Mouse (Mus musculus) gastrocnemius, postnatal 4 days (tissue): ENCODE results near the gene Tex14. TPM values are rescaled to one million over a fixed set of nuclear protein-coding genes. Genes with fewer than 3 reads are reported as not detected.
"Not testable (repeated sequence)": the region's sequence is repeated elsewhere in the genome, so short reads cannot be mapped to it uniquely, and the experiment has no call there.

Source experiments
- DNase-seq, 2 experiments: peaks; one replicate each; pipeline ENCODE4 v3.0.0; 2021 to 2022; ENCODE audit warnings: low spot score in 2 of 2, mixed read lengths in 2 of 2
- long read RNA-seq, 2 experiments: library from polyadenylated mRNA; stranded (forward); transcript quantifications; one replicate each; pipeline ENCODE4 v2.0.0; 2021
- total RNA-seq, 2 experiments: library from RNA; stranded (reverse); gene quantifications; 2 replicates each; pipeline ENCODE4 v1.2.3; 2021

The Tex14 gene
- 1 to 10 TPM; 1.0 to 1.3 TPM for total RNA-seq
- long read RNA-seq, experiment 1, partial matches to known transcripts: 0 of 1 reads
- long read RNA-seq, experiment 1, other reads (novel, unspliced or antisense): 1 of 1 reads
- long read RNA-seq, experiment 2: 0 reads

DNA sequence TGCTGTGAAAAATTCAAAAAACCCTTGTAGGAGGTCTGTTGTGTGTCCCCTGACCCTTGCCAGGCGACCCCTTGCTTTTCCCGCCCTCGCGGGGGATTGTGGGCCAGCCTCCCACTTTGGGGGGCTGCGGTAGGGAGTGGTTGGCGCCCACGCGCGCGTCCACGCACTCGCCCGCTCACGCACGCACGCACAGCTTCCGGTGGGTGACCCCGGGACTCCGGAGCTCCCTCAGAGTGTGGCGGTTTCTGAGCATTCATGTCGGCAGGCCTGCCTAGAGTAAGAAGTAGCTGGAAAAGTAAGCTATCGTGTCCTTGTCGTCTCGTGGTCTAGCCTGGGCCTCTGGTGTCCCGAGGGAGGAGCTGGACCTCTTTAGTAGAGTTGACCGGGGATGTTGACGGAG, at the start of gene Tex14, which contains the start of gene Rad51c:
Gene Tex14, plus strand, starts transcription at position 190 of the 400 bp plus-strand sequence.
Gene Rad51c, minus strand, starts transcription at position 79 of the 400 bp plus-strand sequence.
- DNase-seq: peak; percentile 18 to 29

DNA sequence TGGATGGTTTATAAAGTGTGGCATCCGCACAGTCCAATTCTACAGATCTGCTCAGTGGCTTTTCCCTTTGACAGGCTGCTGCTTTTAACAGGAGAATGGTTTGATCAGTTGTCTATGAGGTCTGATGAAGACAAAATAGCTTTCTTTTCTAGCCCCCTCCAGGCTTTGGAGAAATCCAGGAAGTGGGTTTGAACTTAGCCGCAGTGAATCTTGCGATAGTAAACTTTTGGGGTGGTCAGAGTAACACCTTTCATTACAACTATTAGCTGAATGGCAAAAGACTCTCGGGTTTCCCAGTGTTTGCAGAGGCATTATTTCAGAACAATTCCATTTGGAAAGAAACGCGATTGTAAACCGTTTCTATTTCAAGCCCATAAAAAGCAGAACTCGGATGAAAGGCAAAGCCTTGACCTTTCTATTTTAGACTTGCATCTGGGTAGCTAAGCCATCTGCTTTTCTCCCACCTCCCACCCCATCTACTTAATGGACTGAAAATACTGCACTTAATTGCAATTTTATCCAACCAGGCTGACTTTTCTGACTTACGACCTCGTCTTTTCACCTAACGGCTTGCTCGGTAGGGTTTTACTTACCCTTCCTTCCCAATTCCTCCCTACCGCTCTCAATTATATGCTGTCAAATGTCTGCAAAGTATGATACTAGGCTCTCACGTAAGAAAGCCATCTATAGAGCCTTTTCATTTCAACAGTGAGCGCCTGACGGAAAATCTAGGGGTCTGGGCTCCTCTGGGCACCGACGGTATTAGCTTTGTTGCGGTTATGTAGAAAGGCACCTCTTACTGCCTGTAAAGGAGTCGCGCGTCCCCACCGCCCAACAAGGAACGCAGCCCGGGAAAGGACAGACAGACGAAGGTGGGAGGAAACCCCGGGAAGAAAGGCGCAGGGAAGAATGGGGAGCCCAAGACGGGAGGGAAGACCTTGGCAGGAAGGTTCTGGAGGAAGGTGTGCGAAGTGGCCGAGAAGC, 47.3 kb upstream of the Tex14 start:
- no peak for DNase-seq

DNA sequence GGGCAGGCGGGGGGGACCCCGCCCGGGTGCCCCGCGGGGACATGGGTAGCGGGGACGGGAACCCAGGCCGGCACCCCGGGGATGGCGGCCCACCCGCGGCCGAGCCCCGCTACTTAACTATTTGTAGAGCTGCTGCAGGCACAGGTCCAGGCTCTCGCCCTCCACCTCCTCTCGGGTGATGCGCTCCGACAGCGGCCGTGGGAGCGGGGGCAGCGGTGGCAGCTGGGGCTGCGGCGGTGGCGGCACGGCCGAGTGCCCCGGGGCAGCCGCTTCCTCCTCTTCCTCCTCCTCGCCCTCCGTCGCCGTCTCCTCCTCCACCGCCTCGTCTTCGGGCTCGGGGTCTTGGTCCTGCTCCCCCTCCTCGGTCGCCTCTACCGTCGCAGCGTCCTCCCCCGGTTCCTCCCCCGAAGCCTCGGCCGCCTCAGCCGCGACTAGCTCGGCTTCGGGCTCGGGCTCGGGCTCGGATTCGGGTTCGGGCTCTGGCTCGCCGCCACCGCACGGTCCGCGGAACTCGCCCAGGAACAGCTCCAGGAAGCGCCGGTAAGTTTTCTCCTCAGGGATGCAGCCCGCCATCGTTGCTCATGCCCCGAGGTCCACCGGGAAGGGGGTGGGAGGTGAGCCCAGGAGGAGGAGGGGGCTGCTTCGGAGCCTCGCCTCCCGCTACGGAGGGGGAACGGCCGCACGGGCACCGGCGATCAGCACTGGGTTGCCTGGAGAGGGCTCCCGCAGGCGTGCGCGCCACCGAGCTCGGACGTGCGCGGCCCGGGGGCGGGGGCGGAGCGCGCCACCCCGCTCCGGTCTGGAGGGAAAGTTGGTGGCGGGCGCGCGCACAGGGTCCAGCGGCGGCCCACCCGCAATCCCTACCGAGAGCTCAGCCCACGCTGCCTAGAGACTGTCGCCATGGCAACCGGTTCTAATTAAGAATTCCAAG, 46.3 kb upstream of the Tex14 start, which contains the start of gene Ppm1e:
Gene Ppm1e, minus strand, starts transcription at position 693 of the 931 bp plus-strand sequence.
- DNase-seq: peak; percentile 30 to 65

DNA sequence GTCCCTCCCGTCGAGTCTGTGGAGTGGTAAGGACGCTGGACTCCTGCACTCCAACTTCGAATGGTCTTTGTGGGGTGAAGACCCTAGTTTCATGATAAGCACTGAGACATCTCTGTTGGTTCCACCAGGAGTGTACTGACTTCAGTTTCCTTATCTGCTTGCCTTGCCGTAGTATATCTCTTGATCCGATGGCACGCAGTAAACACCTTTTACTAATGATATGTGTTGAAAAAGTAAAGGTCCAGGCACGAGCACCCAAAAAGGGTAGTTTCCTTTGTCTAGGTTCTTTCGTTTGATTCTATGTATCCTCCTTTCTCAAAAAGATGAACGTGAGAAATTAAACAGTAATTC, 45.6 kb upstream of the Tex14 start:
- DNase-seq: no peak

DNA sequence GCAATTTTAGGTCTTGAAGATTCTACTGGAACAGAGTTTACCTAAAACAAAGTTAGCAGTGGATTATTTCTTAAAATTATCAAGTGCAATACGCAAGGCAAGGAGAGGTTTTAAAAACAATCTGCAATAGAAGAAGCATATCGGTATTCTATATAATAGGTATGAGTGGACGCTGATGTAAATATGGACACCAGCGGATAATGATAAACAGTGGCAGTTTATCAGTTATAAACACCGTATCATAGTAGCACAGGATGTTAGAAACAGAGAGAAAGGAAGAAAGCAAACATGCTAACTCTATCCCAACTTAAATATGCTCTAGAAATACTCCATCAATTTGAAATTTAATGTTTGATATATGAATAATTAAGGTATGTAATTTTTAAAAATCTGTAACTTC, 39.7 kb upstream of the Tex14 start:
- DNase-seq: no peak

DNA sequence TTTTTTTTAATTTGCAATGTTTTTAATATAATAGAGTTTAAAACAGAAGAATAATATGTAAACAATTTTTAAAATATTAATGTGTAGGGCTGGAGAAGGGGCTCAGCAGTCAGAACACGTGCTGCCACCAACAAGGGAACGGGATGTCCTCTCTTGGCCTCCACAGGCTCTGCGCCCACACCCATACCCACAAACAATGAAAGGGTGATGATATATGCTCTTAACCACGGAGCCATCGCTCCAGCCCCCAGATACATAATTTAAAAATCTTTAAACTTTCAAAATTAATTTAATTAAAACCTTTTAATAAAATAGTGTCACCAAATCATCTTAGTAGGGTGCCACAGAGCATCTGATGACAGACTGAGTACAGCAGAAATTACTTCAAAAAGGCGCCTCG, 37.8 kb upstream of the Tex14 start:
- DNase-seq: no peak

DNA sequence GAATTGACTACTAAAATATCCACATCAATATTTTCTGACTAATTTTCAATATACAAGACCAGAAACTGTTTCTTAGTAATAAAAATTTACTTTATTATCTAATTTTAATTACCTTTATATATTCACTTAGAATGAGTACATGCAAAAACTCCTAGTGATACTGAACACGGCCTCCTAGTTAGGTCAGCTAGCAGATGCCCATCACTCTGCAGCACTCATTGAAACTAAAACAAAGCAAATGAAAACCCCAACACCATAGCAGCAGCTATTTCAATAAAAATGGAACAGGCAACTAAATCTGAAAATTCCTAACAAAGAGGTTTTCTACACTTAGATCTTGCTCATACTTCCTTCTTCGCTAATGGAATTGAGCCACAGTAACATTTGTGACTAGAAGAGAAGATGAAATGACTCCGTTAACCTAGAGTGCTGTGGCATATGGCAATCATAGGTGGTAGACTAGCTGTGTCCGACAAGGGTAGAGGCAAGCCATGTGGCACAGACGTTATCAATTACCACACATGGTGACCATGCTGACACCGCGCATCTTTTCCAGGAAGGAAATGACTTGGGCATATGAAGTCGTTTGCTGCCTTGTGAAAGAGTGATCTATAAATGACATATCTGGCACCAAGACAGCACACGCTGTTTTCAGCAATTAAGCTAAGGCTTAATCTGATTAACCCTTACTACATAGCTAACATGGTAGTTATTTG, 36.8 kb upstream of the Tex14 start:
- DNase-seq: no peak

DNA sequence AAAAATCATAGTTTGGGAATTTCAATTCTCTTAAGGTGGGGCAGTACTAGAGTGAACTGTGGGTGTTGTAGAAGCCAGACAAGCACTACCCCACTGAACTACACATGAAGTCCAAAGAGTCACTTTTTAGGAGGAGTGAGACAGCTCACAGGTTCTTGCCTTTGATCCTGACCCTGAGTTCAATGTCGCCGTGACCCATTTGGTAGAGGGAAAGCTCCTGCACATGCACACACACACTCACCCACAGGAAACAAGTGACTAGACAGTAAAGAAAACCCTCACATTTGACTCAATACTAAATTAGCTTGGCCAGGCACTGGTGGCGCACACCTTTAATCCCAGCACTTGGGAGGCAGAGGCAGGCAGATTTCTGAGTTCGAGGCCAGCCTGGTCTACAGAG, 20.3 kb upstream of the Tex14 start:
- no peak for DNase-seq

DNA sequence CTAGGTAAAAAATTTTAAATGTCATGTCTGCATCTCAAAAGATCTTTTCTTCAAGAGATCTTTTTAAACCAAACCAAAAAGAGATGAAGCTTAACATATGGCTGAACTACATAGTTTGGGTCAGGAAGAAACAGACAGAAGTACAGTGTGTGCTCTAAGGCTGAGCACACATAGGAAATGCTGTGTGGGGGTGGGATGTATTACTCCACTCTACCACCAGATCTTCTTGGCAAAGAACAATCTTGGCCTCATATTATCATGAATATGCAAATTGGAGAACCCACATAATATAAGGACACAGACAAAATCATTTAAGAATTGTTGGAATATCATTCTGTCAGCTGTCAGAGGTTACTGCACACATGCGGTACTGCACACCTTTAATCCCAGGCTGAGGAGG, 19.2 kb upstream of the Tex14 start:
- DNase-seq: no peak

DNA sequence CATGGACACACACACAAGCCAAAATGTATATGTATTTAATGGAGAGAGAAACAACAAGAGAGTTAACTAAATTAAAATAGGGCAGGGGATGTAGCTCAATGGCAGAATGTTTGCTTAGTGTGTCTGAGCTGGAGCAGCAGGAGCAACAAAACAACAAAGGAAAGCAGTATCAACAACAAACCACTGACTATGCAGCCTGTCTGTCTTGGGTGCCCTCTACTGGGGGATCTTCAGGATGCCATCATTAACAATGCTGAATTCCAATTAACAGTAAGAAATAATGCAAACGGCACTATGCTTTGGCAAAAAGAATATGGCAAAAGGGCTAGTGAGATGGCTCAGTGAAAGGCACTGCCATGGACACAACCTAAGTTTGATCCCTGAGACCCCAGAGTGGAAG, 11.0 kb upstream of the Tex14 start:
- DNase-seq: peak in 1 of 2 experiments; percentile 11

DNA sequence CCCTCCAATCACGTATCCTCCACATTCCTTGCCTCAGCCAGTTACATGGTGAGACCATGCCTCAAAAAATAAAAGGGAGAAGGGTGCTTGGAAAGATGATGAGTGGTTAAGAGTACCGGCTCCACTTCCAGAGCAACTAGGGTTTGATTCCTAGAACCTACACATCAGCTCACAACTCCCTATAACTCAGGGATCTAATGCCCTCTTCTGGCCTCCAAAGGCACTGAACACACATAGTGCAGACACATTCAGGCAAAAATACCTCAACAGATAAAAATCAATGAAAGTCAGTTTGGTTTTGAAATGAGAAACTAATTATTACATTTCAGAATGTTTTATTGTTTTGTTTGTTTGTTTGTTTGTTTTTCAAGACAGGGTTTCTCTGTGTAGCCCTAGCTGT, 6.5 kb upstream of the Tex14 start:
- no peak for DNase-seq

DNA sequence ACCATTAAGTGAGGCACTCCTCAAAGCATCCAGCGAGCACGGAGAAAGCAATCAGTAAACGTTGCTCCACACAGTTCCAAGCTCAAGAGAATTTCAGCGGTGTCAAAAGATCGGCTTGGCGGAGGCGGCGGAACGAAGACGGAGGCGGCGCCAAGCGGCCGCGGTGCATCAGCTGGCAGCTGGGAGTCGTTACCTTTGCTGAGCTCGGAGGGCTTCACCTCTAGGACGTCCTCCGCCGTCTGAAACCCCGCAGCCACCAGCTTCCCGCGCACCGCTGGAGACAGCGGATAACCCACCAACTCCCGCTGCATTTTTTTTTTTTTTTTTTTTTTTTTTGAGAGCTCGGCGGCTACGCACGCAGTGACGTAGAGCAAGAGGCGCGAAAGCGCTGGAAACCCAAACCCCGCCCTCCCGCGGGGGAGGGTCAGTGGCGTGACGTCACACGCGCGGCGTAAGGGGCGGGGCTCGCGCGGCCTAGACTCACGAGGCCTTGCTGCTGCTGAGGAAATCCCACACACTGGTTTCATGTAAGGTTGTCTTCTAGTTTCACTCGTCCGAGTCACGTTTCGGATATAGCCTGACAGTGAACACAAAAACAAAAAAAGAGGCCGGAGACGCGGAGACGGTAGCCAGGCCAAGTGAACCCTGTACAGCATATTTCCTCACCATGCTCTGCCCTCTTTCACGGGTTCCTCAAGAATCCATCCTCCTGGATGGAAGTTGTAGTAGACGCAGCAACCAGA, 583 bp upstream of the Tex14 start:
- peak; percentile 92 to 93 for DNase-seq

DNA sequence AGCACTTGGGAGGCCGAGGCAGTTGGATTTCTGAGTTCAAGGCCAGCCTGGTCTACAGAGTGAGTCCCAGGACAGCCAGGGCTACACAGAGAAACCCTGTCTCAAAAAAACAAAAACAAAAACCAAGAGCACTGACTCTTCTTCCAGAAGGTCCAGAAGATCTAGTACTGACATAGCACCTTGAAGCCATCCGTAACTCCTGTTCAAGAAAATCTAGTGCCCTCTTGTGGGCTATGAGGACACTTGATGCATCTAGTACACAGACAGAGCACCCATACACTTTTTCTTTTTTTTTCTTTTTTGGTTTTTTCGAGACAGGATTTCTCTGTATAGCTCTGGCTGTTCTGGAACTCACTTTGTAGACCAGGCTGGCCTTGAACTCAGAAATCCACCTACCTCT, 8.5 kb downstream of the Tex14 start:
- DNase-seq: not testable (repeated sequence)

DNA sequence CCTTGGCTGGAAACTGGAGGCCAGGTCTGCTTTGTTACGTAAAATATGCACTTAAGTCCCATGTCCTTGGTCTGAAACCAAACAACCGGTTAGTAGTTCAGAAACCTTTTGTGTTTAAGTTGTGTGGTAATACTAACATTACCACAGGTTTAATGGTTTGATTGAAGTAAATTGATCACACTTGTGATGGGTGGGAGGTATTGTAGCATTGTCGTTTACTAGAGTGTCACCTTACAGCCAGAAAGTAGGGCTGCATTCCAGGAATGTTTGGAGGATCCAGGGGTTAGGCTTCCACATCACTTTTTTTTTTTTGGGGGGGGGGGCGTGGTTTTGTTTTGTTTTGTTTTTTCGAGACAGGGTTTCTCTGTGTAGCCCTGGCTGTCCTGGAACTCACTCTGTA, 11.3 kb downstream of the Tex14 start:
- no peak for DNase-seq

DNA sequence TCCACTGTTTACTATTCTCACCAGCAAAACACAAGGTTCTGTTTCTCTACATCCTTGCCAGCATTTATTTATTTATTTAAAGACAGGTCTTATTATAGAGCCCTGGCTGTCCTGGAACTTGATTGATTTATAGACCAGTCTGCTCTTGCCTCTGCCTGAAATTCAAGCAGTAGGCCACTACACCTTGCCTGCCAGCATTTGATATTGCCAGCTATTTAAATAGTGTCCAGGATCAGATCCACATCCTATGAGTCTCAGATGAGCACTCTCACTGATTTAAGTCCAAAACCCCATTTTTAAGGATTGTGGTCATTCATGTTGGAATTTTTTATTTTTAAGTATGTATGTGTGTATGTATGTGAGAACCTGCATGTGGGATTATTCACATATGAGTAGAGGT, 16.0 kb downstream of the Tex14 start:
- DNase-seq: no peak

DNA sequence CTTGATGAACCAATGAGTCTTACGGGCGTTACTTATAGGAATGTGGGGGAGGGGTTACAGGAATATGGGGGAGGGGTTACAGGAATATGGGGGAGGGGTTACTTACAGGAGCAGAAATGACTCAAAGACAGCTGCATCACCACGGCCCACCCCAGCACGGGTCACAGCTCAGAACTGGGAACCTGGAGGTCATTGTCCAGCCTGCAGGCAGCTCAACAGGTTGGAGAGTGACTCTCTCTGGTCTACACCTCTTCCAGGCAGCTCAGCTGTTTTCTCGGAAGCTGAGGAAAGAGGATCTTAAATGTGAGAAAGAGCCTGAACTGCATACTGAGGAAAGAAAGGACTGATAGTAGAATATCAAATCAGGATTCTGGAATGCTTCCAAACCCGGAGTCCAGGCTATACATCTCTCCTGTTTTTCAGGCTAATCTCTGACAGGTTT, 16.9 kb downstream of the Tex14 start:
- DNase-seq: no peak

DNA sequence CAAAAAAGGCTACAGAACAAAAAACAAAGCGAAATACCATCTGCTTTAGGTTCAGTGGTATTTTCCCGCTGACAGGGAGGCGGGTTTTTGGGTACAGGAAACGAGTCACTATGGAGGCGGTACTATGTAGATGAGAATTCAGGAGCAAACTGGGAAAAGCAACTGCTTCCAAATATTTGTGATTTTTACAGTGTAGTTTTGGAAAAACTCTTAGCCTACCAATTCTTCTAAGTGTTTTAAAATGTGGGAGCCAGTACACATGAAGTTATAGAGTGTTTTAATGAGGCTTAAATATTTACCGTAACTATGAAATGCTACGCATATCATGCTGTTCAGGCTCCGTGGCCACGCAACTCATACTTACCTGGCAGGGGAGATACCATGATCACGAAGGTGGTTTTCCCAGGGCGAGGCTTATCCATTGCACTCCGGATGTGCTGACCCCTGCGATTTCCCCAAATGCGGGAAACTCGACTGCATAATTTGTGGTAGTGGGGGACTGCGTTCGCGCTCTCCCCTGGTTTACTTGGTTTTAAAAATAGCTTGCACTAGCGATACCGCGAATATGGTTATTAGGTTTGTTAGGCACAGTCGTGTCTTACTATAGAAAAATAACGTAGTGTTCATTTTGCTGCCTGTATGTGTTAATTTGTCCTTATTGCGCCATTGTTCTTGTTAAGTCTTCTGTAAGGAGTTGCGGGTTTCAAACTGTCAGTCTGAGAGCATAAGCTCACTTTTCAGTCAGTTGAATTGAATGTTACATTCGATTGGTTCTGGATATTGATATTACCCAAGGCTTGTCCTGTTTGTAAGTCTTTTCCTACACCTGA, 17.9 kb downstream of the Tex14 start:
- peak; percentile 42 to 74 for DNase-seq

DNA sequence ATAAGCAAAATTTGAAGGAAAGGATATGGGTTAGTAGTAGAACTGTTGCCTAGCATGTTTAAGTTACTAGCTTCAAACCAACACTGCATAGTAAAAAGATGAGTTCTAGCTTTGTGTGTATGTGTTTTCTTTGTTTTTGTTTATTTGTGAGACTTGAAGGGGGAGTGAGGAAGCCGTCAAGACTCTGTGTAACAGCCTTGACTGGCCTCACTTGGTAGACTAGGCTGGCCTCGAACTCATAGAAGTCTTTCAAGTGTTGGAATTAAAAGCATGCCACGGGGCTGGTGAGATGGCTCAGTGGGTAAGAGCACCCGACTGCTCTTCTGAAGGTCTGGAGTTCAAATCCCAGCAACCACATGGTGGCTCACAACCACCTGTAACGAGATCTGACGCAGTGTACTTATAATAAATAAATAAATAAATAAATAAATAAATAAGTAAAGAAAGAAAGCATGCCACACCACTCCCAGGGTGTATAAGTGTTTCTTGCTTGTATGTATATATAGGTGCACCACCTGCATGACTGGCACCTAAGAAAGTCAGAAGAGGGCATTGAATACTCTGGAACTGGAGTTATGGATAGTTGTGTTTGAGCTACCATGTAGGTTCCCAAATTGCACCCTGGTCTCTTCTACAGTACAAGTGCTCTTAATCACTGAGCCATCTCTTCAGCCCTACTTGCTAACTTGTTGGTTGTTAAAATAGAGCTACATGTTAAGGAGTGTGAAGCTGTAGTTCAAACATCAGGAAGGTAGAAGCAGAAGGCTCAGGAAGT, 18.9 kb downstream of the Tex14 start:
- DNase-seq: no peak

DNA sequence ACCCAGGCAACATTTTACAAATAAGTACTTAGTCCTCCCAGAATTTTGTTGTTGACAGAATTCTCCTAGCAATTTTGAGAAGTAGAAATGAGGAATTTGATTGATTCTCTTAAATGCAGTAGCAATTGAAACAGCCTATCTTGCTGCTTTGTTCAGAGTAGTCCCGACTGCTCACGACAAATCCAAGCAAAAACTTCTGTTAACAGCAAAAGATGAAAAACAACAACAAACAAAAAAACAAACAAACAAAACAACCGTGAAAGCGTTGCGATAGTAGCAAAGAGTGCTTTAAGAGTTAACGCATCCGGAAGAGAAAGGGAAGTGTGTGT, 21.2 kb downstream of the Tex14 start:
- DNase-seq: no peak
